Mouse (Mus musculus) bone marrow macrophage, adult 2 months (primary cell): ENCODE measurements around the gene Nlrp1b. TPM values are rescaled to one million over a fixed set of nuclear protein-coding genes. Genes with fewer than 3 reads are reported as not detected.

Experiments used
- H3K27ac ChIP-seq: 2 replicates; pipeline ENCODE4 v1.5.1; 2012; ENCODE audit warnings: low read depth, low read length; ENCODE audit not compliant: insufficient read depth
- H3K4me1 ChIP-seq: 2 replicates; pipeline ENCODE4 v1.6.1; 2012; ENCODE audit warnings: low read length; ENCODE audit not compliant: control insufficient read depth, insufficient read depth
- H3K4me3 ChIP-seq: 2 replicates; pipeline ENCODE4 v1.5.1; 2012; ENCODE audit warnings: mild to moderate bottlenecking, low read length, moderate library complexity; ENCODE audit not compliant: insufficient read depth
- CTCF ChIP-seq: IDR thresholded peaks from 2 replicates; pipeline ENCODE4 v1.5.1; 2012; ENCODE audit warnings: low read depth, mild to moderate bottlenecking, low read length, moderate library complexity
- POLR2A ChIP-seq: IDR thresholded peaks from 2 replicates; pipeline ENCODE4 v1.6.1; 2012; ENCODE audit warnings: mild to moderate bottlenecking, low read depth, low read length, borderline replicate concordance
- polyA plus RNA-seq: library from polyadenylated mRNA; stranded (reverse); fragments of >200 nt; gene quantifications from 2 replicates; pipeline ENCODE4 v1.2.4, GENCODE M21; 2012; ENCODE audit not compliant: missing spikeins, insufficient read depth, insufficient read length

Gene Nlrp1b
- 53.0 and 61.5 TPM in 2 replicates for polyA plus RNA-seq

- no peak for TF ChIP-seq CTCF
- no peak for TF ChIP-seq POLR2A
- peak within 1 kb of the TSS; percentile 94 for H3K27ac ChIP-seq
- peaks cover 33% of the 10 kb centered on the region for H3K4me1 ChIP-seq
- peak within 1 kb of the TSS; percentile 27 for H3K4me3 ChIP-seq
These were observed at the start of gene Nlrp1b for GRCm38 (mm10) chr11:71230684-71231480. Gene Nlrp1b (minus strand): TSS chr11:71230733.

DNA sequence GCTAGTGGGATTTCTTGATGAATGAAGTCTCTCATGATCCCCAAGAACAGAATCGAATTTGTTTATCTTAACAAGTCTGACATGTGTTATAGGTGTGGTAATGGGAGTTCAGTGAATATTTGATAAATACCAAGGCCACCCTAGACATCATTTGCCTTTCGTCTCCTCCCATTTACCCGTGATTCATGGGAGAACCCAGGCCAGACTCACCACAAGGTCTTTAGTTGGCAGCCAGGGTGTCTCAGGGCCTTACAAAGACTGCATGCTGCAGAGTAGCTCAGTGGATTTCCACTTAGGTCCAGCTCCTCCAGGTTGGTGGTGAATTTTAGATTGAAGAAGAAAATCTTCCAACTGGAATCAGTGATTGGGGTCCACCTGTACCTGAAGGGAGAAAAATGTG lies 30.5 kb upstream of the Nlrp1b start:
- H3K4me3 ChIP-seq: no peak overlapping the region
- H3K4me1 ChIP-seq: 0 out of 2 replicates have a peak, but pooled peaks cover 4% of the 10 kb centered on the region
- TF ChIP-seq POLR2A: no peak
- no peak for TF ChIP-seq CTCF
- H3K27ac ChIP-seq: no peak overlapping the region

- Histone ChIP-seq H3K27ac (peak overlapping the region; percentile 100), H3K4me1 (peaks cover 41% of the 10 kb centered on the region), H3K4me3 (no peak overlapping the region; the same call in 1 of the 2 replicates)
- TF ChIP-seq CTCF: no peak
- TF ChIP-seq POLR2A: no peak
These were observed 20.8 kb upstream of the Nlrp1b start for GRCm38 (mm10) chr11:71251333-71251732.

GRCm38 (mm10) chr11:71224614-71225013 lies 5.9 kb downstream of the Nlrp1b start:
- TF ChIP-seq POLR2A (no peak), CTCF (peak; percentile 48; the same call in 1 of the 2 replicates)
- peaks cover 16% of the 10 kb centered on the region for H3K4me1 ChIP-seq
- H3K4me3 ChIP-seq: no peak overlapping the region
- H3K27ac ChIP-seq: no peak overlapping the region

GRCm38 (mm10) chr11:71202703-71203102 lies 27.8 kb downstream of the Nlrp1b start:
- TF ChIP-seq POLR2A (no peak), CTCF (no peak)
- Histone ChIP-seq H3K27ac (no peak overlapping the region), H3K4me1 (no peaks in the 10 kb centered on the region), H3K4me3 (no peak overlapping the region)

GRCm38 (mm10) chr11:71199349-71199748 lies 31.2 kb downstream of the Nlrp1b start:
- Histone ChIP-seq H3K4me1 (no peaks in the 10 kb centered on the region), H3K27ac (no peak overlapping the region), H3K4me3 (no peak overlapping the region)
- TF ChIP-seq CTCF: no peak
- no peak for TF ChIP-seq POLR2A

DNA sequence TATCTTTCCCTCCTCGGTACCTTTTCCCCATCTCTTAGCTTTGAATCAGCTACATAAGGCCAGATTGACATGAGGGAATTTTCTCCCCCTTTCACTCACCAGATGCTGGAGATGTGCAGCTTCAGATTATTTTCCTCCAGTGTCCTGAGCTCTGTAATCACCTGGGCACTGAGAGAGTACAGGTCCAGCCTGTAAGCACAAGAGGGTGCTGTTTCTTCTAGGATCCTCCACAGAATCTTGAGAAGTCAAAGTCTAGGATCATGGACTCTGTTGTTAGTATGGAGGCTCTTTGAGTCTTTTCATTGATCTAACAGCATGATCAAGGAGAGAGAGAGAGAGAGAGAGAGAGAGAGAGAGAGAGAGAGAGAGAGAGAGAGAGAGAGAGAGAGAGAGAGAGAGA lies 60.9 kb downstream of the Nlrp1b start:
- Histone ChIP-seq H3K27ac (no peak overlapping the region), H3K4me1 (peaks cover 5% of the 10 kb centered on the region; the same call in 1 of the 2 replicates), H3K4me3 (no peak overlapping the region)
- TF ChIP-seq POLR2A (no peak), CTCF (no peak)

GRCm38 (mm10) chr11:71164139-71164538 lies 66.4 kb downstream of the Nlrp1b start:
- H3K4me1 ChIP-seq: peaks cover 16% of the 10 kb centered on the region
- TF ChIP-seq CTCF (no peak), POLR2A (no peak)
- no peak overlapping the region for H3K27ac ChIP-seq
- H3K4me3 ChIP-seq: no peak overlapping the region

- Histone ChIP-seq H3K4me1 (peaks cover 15% of the 10 kb centered on the region), H3K4me3 (no peak overlapping the region), H3K27ac (peak overlapping the region; percentile 71)
- no peak for TF ChIP-seq POLR2A
- no peak for TF ChIP-seq CTCF
These were observed 70.9 kb downstream of the Nlrp1b start for GRCm38 (mm10) chr11:71159439-71160136.

DNA sequence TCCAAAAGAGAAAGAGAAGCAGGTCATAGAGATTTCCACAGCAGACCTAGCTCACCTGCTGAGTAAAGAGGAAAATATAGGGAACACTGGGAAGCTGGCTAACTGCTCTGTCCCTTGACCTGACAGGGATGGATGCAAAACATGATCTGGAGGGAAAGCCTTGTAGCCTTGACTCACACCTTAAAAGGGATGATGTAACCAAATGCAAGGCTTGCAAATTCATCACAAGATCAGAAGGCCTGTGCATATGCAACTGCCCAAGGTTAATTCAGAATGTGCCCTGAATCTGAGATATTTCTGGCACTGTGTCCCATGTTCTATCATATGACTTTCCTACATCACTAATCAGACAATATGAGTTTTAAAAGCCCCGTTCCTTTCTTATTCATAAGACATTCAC lies 75.3 kb downstream of the Nlrp1b start:
- H3K27ac ChIP-seq: no peak overlapping the region
- peaks cover 4% of the 10 kb centered on the region for H3K4me1 ChIP-seq
- no peak overlapping the region for H3K4me3 ChIP-seq
- TF ChIP-seq POLR2A (no peak), CTCF (no peak)
